ENCODE assay signal across 17 mouse cellular contexts in the genomic region with DNA sequence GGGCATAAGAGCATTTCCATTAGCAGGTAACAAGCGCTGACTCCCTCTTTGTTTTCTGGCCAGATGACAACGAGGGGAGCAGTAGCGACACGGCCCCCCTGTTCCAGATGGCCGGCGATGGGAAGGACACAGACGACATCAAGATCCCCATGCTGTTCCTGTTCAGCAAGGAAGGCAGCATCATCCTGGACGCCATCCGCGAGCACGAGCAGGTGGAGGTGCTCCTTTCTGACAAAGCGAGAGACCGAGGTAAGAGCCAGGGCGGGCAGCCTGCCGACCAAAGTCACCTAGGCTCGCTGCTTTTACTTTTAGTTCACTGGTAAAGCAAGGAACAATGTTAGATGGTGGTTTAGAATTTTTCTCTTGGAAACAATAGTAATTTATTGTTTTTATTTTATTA.
"Had no signal": no experiment of that assay in that cellular context is flagged by ENCODE, and none has a peak within 500 bp of the region (broad histone marks: within the 10 kb centered on the region; RNA-seq: fewer than 3 reads in every experiment).

No protein-coding gene starts in this region.

- DNase-seq: kidney, postnatal 25 days; layer of hippocampus, adult 9-11 months; liver; lung, adult 18-20 months; lung, postnatal 10 days; lung, postnatal 36 days; thymus, adult 18-20 months; thymus, postnatal 36 days had no signal

- H3K9ac ChIP-seq: limb, embryonic 13.5 days; liver, embryonic 12.5 days; liver, embryonic 15.5 days; lung, embryonic 15.5 days had no signal

- H3K4me2 ChIP-seq: limb, embryonic 13.5 days; liver, embryonic 12.5 days; liver, embryonic 15.5 days; lung, embryonic 15.5 days; midbrain, embryonic 11.5 days had no signal

- H3K27ac ChIP-seq: kidney, postnatal 0 days; layer of hippocampus, adult 2 months; limb, embryonic 10.5 days; limb, embryonic 13.5 days; liver, embryonic 12.5 days; liver, embryonic 15.5 days; lung, embryonic 15.5 days had no signal

- H3K9me3 ChIP-seq: limb, embryonic 10.5 days; limb, embryonic 13.5 days; liver, embryonic 12.5 days; liver, embryonic 15.5 days; lung, embryonic 15.5 days had no signal

- H3K4me3 ChIP-seq: layer of hippocampus, adult 2 months; limb, embryonic 10.5 days; limb, embryonic 13.5 days; liver, embryonic 12.5 days; liver, embryonic 15.5 days; lung, embryonic 15.5 days; megakaryocyte, embryonic 14.5 days had no signal

- ATAC-seq: liver, embryonic 12.5 days had no signal

- H3K4me1 ChIP-seq: limb, embryonic 10.5 days; limb, embryonic 13.5 days; liver, embryonic 12.5 days; liver, embryonic 15.5 days; lung, embryonic 15.5 days had no signal

- H3K27me3 ChIP-seq: limb, embryonic 13.5 days; liver, embryonic 12.5 days; liver, embryonic 15.5 days; lung, embryonic 15.5 days; megakaryocyte, embryonic 14.5 days had no signal
